Comparison of ENCODE assay signal across 28 mouse cellular contexts in the genomic region with DNA sequence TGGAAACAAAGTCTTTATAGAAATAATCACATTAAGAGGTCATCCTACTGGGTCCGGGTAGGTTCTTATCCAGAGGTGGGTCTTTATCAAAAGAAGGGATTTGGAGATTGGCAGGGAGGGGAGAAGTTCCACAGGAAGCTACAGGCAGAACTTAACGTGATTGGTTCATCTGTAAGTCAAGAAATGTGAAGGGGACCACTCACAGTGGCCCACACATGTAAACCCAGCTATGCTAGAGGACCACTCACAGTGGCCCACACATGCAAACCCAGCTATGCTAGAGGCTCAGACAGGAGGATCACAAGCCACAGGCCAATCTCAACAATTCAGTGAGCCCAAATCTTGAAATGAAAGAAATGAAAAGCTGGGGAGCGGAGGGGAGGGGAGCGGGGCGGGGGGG.
"Had no signal": no experiment of that assay in that cellular context is flagged by ENCODE, and none has a peak within 500 bp of the region (broad histone marks: within the 10 kb centered on the region; RNA-seq: fewer than 3 reads in every experiment).

No protein-coding gene starts in this region.

- H3K9ac ChIP-seq: heart, embryonic 13.5 days; heart, embryonic 15.5 days; hindbrain, embryonic 12.5 days; hindbrain, embryonic 14.5 days; intestine, embryonic 15.5 days; kidney, embryonic 15.5 days; limb, embryonic 13.5 days; limb, embryonic 15.5 days; liver, embryonic 12.5 days; liver, embryonic 14.5 days had no signal

- H3K27ac ChIP-seq: gastrocnemius, adult 2 months; heart, adult 2 months; heart, embryonic 13.5 days; heart, embryonic 15.5 days; hindbrain, embryonic 10.5 days; hindbrain, embryonic 12.5 days; hindbrain, embryonic 14.5 days; intestine, embryonic 15.5 days; kidney, embryonic 15.5 days; kidney, postnatal 0 days; limb, embryonic 13.5 days; limb, embryonic 15.5 days; liver, embryonic 12.5 days; liver, embryonic 14.5 days had no signal

- ATAC-seq: hindbrain, embryonic 16.5 days; inflammation-experienced regulatory T-cells, adult 6 months; intestine, embryonic 15.5 days; liver, embryonic 12.5 days had no signal

- H3K9me3 ChIP-seq: heart, embryonic 13.5 days; heart, embryonic 15.5 days; hindbrain, embryonic 10.5 days; hindbrain, embryonic 12.5 days; intestine, embryonic 15.5 days; kidney, embryonic 15.5 days; limb, embryonic 13.5 days; limb, embryonic 15.5 days; liver, embryonic 12.5 days had no signal

- H3K36me3 ChIP-seq: heart, embryonic 13.5 days; heart, embryonic 15.5 days; hindbrain, embryonic 10.5 days; hindbrain, embryonic 12.5 days; intestine, embryonic 15.5 days; kidney, embryonic 15.5 days; limb, embryonic 13.5 days; limb, embryonic 15.5 days; liver, embryonic 12.5 days had no signal

- DNase-seq: gastrocnemius, adult 2 months; gastrocnemius, postnatal 10 days; gastrocnemius, postnatal 25 days; heart, adult 2 months; heart, postnatal 4 days; kidney, adult 11 months; kidney, adult 2 months; kidney, adult 9 months; kidney, postnatal 14 days; kidney, postnatal 36 days; layer of hippocampus, adult 9-11 months; layer of hippocampus, postnatal 36 days; left cerebral cortex, postnatal 4 days had no signal

- H3K4me1 ChIP-seq: hindbrain, embryonic 12.5 days; kidney, embryonic 15.5 days; liver, embryonic 12.5 days had no signal

- H3K4me3 ChIP-seq: gastrocnemius, adult 2 months; heart, adult 2 months; heart, embryonic 13.5 days; heart, embryonic 15.5 days; hindbrain, embryonic 10.5 days; hindbrain, embryonic 12.5 days; intestine, embryonic 15.5 days; kidney, embryonic 15.5 days; limb, embryonic 13.5 days; limb, embryonic 15.5 days; liver, embryonic 12.5 days had no signal

- H3K27me3 ChIP-seq: heart, embryonic 13.5 days; heart, embryonic 15.5 days; hindbrain, embryonic 12.5 days; intestine, embryonic 15.5 days; kidney, embryonic 15.5 days; limb, embryonic 13.5 days; limb, embryonic 15.5 days; liver, embryonic 12.5 days had no signal

- H3K4me2 ChIP-seq: heart, embryonic 11.5 days; heart, embryonic 13.5 days; heart, embryonic 15.5 days; hindbrain, embryonic 12.5 days; hindbrain, embryonic 14.5 days; intestine, embryonic 15.5 days; kidney, embryonic 15.5 days; limb, embryonic 13.5 days; limb, embryonic 15.5 days; liver, embryonic 12.5 days had no signal
